In genomic region chr11:87578963-87579601, GRCm38 (mm10) we compare ENCODE assay signal across 8 mouse cellular contexts. TPM values are rescaled to one million over a fixed set of nuclear protein-coding genes. Genes with fewer than 3 reads are reported as not detected.
A peak's percentile ranks its signal among the peaks of the same experiment; 100 is the strongest.
DNase-seq lines count a peak whose midpoint lies in the region; ATAC-seq lines count a peak whose summit lies in the region.

No protein-coding gene starts in this region.

- 15% methylated on average over 10 of the region's 10 CpGs for WGBS in heart, embryonic 16.5 days

- H3K9ac ChIP-seq in heart, embryonic 16.5 days (ENCODE audit: low read length): peak overlapping the region; percentile 73; the same call in 1 of the 2 replicates

- peak overlapping the region; percentile 63 for H3K4me3 ChIP-seq in heart, embryonic 16.5 days (ENCODE audit: low read length)

- no peaks in the 10 kb centered on the region for H3K9me3 ChIP-seq in heart, embryonic 16.5 days (replicated peaks; ENCODE audit: control insufficient read depth, low read length)

- H3K4me2 ChIP-seq in heart, embryonic 16.5 days (ENCODE audit: low read depth, low read length): peak overlapping the region; percentile 88

- peak; percentile 37 for DNase-seq in adrenal gland, adult 2 months
- no peak for DNase-seq in adrenal gland, postnatal 14 days
- peak; percentile 55 to 65 for DNase-seq in kidney, postnatal 25 days
- no peak for DNase-seq in ovary, postnatal 10 days (ENCODE audit: low spot score)
- no peak for DNase-seq in T-cell, adult 2 months (ENCODE audit: low spot score)

- ATAC-seq in common myeloid progenitor, adult 5-6 weeks (replicated peaks; ENCODE audit: low read depth, poor library complexity, severe bottlenecking): peak; percentile 33
- ATAC-seq in heart, embryonic 16.5 days (replicated peaks; ENCODE audit: extremely low read depth, insufficient read depth, low FRiP score): peak; percentile 56; the same call in 1 of the 2 replicates
- peak; percentile 47 for ATAC-seq in megakaryocyte progenitor cell, adult 5-6 weeks (replicated peaks; ENCODE audit: poor library complexity)

- H3K27ac ChIP-seq in heart, embryonic 16.5 days (ENCODE audit: low read length): peak overlapping the region; percentile 76

- peaks cover 14% of the 10 kb centered on the region for H3K4me1 ChIP-seq in heart, embryonic 16.5 days (ENCODE audit: control insufficient read depth, insufficient read depth, low read length)

- no peaks in the 10 kb centered on the region for H3K36me3 ChIP-seq in heart, embryonic 16.5 days (ENCODE audit: control insufficient read depth, insufficient read depth)

- H3K27me3 ChIP-seq in heart, embryonic 16.5 days (ENCODE audit: control insufficient read depth, insufficient read depth, low read length): no peaks in the 10 kb centered on the region

RNA-seq across cellular contexts. Expression of gene Sept4, which starts 10.4 kb away (rescaled TPM):
- 10 to 100 TPM; 42.0 to 52.8 TPM for total RNA-seq in adrenal gland, adult 2 months (2021)
- 14.8 and 14.9 TPM in 2 replicates for polyA plus RNA-seq in adrenal gland, adult 2 months (2012; rRNA removed)
- 44.4 and 45.3 TPM in 2 replicates for total RNA-seq in adrenal gland, postnatal 14 days (2021)
- total RNA-seq in common myeloid progenitor, adult 5-6 weeks (2017): 5.9 and 16.5 TPM in 2 replicates
- 27.8 and 32.4 TPM in 2 replicates for polyA plus RNA-seq in heart, embryonic 16.5 days (2015; fragmentation: Nextera tagmentation; extraction: Ambion mirVana)
- total RNA-seq in megakaryocyte progenitor cell, adult 5-6 weeks (2015): 1.6 and 2.7 TPM in 2 replicates
- total RNA-seq in megakaryocyte progenitor cell, adult 5-6 weeks (2017): 1.5 and 4.8 TPM in 2 replicates

RNA-seq across cellular contexts. Expression of gene Gm11492, which starts 12.6 kb away (rescaled TPM):
- total RNA-seq in adrenal gland, adult 2 months (2021): not detected
- not detected in 2 replicates for polyA plus RNA-seq in adrenal gland, adult 2 months (2012; rRNA removed)
- not detected in 2 replicates for total RNA-seq in adrenal gland, postnatal 14 days (2021)
- not detected in 2 replicates for total RNA-seq in common myeloid progenitor, adult 5-6 weeks (2017)
- polyA plus RNA-seq in heart, embryonic 16.5 days (2015; fragmentation: Nextera tagmentation; extraction: Ambion mirVana): not detected in 2 replicates
- total RNA-seq in megakaryocyte progenitor cell, adult 5-6 weeks (2015): not detected in 2 replicates
- not detected in 2 replicates for total RNA-seq in megakaryocyte progenitor cell, adult 5-6 weeks (2017)

RNA-seq across cellular contexts. Expression of gene Mtmr4, which starts 12.9 kb away (rescaled TPM):
- total RNA-seq in adrenal gland, adult 2 months (2021): 10 to 100 TPM; 24.6 to 31.1 TPM
- polyA plus RNA-seq in adrenal gland, adult 2 months (2012; rRNA removed): 13.0 and 15.2 TPM in 2 replicates
- total RNA-seq in adrenal gland, postnatal 14 days (2021): 23.7 and 27.7 TPM in 2 replicates
- total RNA-seq in common myeloid progenitor, adult 5-6 weeks (2017): 18.8 and 21.5 TPM in 2 replicates
- 14.8 and 16.5 TPM in 2 replicates for polyA plus RNA-seq in heart, embryonic 16.5 days (2015; fragmentation: Nextera tagmentation; extraction: Ambion mirVana)
- 14.4 and 15.7 TPM in 2 replicates for total RNA-seq in megakaryocyte progenitor cell, adult 5-6 weeks (2015)
- total RNA-seq in megakaryocyte progenitor cell, adult 5-6 weeks (2017): 20.9 and 25.0 TPM in 2 replicates

RNA-seq across cellular contexts. Expression of gene Hsf5, which starts 37.9 kb away (rescaled TPM):
- total RNA-seq in adrenal gland, adult 2 months (2021): under 1 TPM in 1 of 2 experiments, not detected in 1; 0.12 TPM
- 0.04 TPM in 1 of 2 replicates, not detected in the other for polyA plus RNA-seq in adrenal gland, adult 2 months (2012; rRNA removed)
- not detected in 2 replicates for total RNA-seq in adrenal gland, postnatal 14 days (2021)
- total RNA-seq in common myeloid progenitor, adult 5-6 weeks (2017): 0.15 TPM in 1 of 2 replicates, not detected in the other
- 0.10 and 0.14 TPM in 2 replicates for polyA plus RNA-seq in heart, embryonic 16.5 days (2015; fragmentation: Nextera tagmentation; extraction: Ambion mirVana)
- total RNA-seq in megakaryocyte progenitor cell, adult 5-6 weeks (2015): not detected in 2 replicates
- not detected in 2 replicates for total RNA-seq in megakaryocyte progenitor cell, adult 5-6 weeks (2017)

Comparison
In these comparisons a context has a peak if more than half of its experiments do, and no peak if none do; other contexts are left out.
1. DNase-seq: peak in adrenal gland, adult 2 months (single experiment) and kidney, postnatal 25 days (2 of 2); none in adrenal gland, postnatal 14 days (single experiment), ovary, postnatal 10 days (single experiment) and T-cell, adult 2 months (single experiment).
2. Peak in every context shown above with its lines, with median percentiles within 50 percentile points of each other: ATAC-seq.